Mouse (Mus musculus) stomach, postnatal 0 days (tissue): ENCODE data around the gene Myom1.
"Not testable (repeated sequence)": the region's sequence is repeated elsewhere in the genome, so short reads cannot be mapped to it uniquely, and the experiment has no call there.

Source experiments
- CTCF ChIP-seq: IDR thresholded peaks from 2 replicates; pipeline ENCODE4 v1.5.1; 2016; ENCODE audit warnings: antibody characterized with exemption, low read depth, mild to moderate bottlenecking, moderate library complexity
- EP300 ChIP-seq: optimal IDR thresholded peaks from 2 replicates; pipeline ENCODE3; 2016; ENCODE audit warnings: antibody characterized with exemption

DNA sequence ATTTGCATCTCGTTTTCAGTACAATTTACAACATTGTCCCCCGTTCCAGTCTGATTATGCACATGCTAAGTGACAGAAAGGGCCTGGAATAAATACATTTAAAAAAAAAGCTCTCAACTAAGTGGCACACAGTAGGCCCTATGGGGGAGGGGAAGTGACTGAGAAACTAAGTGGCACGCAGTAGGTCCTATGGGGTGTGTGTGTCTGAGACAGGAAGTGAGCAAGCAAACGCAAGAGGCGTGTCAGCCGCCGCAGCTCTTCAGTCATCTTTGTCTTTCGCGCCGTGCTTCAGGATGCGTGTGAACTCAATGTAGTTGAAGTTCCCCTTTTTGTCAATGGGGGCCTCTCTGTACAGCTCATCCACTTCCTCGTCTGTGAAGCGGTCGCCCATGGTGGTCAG lies 28.4 kb upstream of the Myom1 start:
- TF ChIP-seq CTCF, EP300: not testable (repeated sequence)
